Mouse (Mus musculus): ENCODE data around the gene Ergic1.

GRCm38 (mm10) chr17:26564439-26564838 lies 3.1 kb downstream of the Ergic1 start:
- TF ChIP-seq FOSL1 (IDR thresholded peaks at IDR 0.05; ENCODE audit: insufficient read depth, low read length, poor library complexity, severe bottlenecking) (no peak), CTCF (IDR thresholded peaks at IDR 0.05; ENCODE audit: control insufficient read depth, insufficient read depth, insufficient read length) (no peak), USF1 (IDR thresholded peaks at IDR 0.05; ENCODE audit: low read depth) (no peak), MYOG (IDR thresholded peaks at IDR 0.05; ENCODE audit: control insufficient read depth, extremely low read depth, insufficient read length) (no peak), MAX (IDR thresholded peaks at IDR 0.05) (no peak), MYOD1 (IDR thresholded peaks at IDR 0.05; ENCODE audit: control insufficient read depth, insufficient read length, low read depth) (no peak), CEBPB (IDR thresholded peaks at IDR 0.05; ENCODE audit: low read depth) (no peak)
